Mouse (Mus musculus): ENCODE data around the gene Mepce. TPM values are rescaled to one million over a fixed set of nuclear protein-coding genes. Genes with fewer than 3 reads are reported as not detected.

The Mepce gene
- polyA plus RNA-seq, 3 experiments from 2014 or later: 13.1 to 32.7 (median 29.8) TPM

DNA sequence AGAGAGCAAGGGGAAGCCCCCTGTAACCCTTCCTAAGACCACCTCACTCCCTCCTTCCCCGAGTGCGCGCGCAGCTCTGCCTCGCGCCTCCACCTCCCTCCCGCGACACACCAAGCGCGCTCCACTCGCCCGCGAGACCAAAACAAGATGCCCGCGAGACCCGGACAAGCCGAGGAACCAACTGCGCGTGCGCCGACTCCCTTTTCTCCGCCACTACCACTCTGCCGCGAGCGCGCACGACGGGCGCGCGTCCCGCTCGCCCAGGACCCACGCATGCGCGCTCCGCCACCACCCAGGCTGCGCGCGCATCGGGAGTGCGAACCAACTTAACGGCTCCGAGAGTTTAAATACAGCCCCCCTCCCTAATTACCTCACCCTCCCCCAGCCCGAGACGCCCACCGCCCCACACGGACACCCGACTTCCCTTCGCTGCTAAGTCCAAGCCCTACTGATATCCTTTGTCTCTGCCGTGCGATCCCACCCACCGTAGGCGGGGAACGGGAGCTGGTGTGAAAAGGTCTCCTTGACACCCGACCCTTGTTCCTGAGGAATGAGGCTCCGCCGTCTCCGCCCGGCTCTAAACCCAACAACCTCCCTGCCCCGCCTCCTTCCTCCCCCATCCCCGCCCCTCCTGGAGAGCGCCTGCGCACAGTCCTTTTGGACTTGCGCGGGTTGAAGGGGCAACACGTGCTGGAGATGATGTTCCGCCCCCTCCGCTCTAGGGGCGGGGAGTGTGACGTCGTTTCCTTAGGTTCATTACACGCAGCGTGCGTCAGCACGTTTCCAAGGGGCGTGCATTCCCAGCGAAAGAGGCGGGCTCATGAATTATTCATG is 1.1 kb downstream of the Mepce start:
- ATAC-seq: peak; percentile 73

GRCm38 (mm10) chr5:137785164-137786031 is 2.1 kb downstream of the Mepce start:
- ATAC-seq: peak; percentile 1

DNA sequence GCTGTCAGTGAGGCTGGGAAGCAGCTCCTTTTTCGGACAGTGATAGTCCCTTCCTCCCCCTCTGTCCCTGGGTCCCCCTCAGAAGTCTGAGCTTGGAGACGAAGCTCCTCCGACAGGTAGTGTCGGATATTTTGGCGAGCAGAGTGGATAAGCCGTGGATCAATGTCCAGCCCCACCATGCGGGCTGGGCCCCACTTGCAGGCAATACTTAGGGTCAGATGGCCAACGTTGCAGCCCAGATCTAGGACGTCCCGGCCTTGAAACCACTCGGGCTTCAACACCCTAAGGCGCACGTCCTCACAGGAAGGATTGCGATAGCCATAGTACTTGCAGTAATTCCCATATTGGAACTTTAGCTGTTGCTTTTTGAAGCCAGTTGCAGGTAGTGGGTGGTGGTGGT is 2.9 kb downstream of the Mepce start:
- ATAC-seq: no peak

- ATAC-seq: no peak
Observed at GRCm38 (mm10) chr5:137783901-137784540, 3.4 kb downstream of the Mepce start.

DNA sequence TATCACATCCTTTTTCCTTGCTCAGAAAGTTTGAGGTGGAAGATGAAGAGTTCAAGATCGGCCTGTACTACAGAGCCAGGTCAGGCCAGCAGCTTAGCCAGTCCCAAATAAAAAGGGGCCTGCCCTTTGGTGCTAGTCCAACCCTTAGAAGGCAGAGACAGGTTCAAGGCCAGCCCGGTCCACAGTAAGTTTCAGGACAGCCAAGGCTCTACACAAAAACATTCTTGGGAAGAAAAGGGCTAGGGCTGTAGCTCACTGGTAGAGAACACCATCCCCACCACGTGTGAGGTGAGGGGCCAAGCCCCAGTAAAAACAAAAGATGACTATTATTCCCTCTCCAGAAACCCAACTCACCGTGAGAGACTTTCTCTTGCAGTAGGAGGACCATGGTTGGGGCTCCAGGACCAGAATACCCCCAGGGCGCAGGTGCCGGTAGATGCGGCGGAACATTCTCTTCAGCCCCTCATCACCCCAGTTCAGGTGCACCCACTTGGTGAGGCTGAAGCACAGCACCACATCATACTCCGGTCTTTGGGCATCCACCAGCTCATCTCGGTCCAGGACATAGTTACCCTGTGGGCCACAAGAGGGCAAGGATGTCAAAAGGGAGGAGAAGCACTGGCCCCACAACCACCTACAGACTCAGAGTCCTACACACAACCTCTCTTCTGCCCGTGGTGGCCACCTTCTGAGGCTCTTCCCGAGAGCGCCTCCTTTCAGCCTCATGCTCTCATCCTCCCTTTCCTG is 4.5 kb downstream of the Mepce start:
- no peak for ATAC-seq

DNA sequence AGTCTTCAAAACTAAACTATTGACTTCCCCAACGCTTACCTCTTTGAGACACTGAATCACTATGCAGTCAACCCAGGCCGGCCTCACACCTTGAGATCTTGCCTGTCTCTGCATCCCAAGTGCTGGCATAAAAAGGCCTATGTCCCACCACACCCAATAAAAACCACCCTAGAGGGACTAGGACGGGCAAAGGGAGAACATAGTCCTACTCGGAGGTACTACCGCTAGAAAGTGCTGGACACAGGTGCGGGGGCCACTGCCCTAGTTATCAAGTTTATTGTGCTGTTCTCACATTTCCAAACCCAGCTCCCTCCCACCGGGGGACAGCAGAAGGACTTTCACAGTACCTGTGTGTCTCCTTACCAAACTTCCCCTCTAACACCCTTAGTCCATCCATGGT is 5.8 kb downstream of the Mepce start:
- no peak for ATAC-seq

DNA sequence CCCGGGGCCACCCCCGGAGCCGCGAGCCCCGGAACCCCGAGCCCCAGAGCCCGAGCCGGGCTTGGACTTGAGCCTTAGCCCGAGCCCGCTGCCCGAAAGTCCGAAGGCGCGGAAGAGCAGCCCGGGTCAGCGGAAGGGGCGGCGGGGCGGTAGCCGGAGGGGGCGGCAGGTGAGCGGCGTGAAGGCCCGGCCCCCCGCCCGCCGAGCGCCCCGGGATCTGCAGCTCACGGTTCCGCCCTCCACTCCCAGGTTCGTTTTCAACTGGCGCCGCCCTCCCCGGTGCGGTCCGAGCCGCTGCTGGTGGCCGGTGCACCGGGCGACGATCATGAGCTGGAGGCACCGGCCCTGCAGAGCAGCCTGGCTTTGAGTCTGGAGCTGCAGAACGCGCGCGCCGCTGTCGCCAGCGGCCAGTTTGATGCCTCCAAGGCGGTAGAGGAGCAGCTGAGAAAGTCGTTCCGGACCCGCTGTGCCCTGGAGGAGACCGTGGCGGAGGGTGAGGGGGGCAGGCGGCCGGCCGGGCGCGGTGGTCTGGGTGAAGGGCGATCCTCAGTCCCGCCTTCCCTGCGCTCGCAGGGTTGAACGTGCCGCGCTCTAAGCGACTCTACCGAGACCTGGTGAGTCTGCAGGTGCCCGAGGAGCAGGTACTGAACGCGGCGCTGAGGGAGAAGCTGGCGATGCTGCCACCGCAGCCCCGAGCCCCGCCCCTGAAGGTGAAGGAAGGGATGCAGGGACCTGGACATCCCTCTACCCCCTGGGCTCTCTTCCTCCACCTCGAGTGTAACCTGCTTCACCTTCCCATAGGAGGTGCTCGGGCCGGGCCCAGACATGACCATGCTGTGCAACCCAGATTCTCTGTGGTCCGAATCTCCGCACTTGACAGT is 8.2 kb downstream of the Mepce start:
- peak; percentile 22 for ATAC-seq

DNA sequence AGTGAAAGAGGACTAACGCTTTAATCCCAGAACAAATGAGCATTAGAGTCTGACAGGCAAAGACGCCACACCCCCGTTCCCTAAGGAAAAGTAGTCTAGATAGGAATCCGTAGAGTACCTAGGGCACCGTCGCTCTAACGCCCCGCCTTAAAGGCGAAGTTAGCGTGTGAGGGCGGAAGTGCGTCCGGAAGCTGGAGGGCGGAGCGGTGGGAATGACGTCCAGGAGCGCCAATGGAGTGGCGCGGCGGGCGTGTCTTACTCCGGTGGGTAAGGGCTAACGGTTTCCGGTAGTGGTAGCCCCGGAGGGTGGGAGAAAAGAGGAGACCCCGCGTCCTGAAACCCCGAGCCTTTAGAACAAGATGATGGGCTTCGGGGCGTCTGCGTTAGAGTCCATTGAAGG is 8.8 kb downstream of the Mepce start, which contains the start of gene Ppp1r35:
Gene Ppp1r35, plus strand, starts transcription at position 215 of the 400 bp plus-strand sequence.
- peak; percentile 98 for ATAC-seq

DNA sequence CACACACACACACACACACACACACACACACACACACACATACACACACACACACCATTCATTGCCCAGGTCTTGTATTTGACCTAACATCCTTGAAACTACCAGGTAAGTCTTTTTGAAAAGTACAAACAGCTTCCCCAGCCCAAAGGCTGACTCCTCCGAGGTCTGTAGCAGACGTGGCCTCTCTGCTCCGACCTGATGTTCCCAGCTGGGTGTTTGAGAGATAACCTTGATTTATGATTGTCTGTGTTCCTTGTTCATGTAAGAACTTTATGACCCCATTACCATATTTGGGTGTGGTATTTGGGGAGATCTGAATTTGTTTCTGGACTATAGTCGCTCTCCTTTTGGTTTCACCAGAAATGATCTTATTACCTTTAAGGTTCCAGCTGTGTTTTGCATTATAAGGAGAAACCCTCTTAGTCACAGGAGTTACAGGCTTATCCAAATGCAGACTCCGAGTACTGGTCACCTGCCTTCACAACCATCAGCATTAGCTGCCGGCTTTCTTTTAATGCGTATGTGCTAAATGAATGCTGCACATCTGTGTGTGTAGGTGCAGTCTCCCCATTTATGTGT is 10.1 kb downstream of the Mepce start:
- ATAC-seq: no peak

DNA sequence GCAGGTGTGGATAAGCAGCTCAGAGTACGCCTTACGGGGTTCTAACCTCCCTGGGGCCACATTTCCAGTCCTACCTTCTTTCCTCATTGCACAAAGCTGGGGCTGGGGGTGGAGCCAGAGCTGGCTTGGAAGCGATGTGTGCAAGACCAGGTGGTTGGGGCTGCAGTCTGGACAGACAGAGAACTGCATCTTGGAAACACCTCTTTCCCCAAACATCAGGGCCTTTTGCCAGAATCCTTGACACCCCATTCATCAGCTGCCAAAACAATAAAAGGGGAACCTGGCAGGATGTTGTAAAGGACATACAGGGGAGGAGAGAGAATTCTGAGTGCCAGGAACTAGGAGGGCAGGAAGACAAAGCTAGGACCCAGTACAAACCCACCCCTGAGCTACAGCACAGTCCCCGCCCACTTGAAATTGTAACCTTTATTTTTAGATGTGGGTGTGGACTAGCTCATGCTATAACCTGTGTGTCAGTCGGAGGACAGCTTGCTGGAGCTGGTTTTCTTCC is 11.0 kb downstream of the Mepce start:
- ATAC-seq: no peak

- ATAC-seq: no peak
Observed at GRCm38 (mm10) chr5:137775587-137776290, 11.7 kb downstream of the Mepce start.

- no peak for ATAC-seq
Observed at GRCm38 (mm10) chr5:137772755-137773154, 14.7 kb downstream of the Mepce start.

- ATAC-seq: peak; percentile 73
Observed at GRCm38 (mm10) chr5:137770709-137771108, 16.7 kb downstream of the Mepce start.

- no peak for ATAC-seq
Observed at GRCm38 (mm10) chr5:137768475-137768874, 19.0 kb downstream of the Mepce start.

DNA sequence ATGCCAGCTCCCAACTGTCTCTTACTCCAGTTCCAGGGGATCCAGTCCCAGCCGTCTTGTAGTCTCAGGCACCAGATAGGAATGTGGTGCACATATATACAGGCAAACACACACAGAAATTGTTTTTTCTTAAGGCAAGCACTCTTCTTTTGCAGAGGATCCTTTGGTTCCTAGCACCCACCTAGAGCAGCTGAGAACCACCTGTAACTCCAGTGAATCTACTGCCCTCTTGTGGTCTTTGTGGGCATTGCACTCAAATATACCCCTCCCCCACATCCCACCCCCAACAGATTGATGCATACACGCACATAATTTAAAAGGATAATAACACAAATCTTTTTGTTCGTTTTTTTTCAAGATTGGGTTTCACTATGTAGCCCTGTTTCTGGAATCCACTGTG is 21.2 kb downstream of the Mepce start:
- peak; percentile 38 for ATAC-seq

- ATAC-seq: no peak
Observed at GRCm38 (mm10) chr5:137764609-137765340, 22.7 kb downstream of the Mepce start.

DNA sequence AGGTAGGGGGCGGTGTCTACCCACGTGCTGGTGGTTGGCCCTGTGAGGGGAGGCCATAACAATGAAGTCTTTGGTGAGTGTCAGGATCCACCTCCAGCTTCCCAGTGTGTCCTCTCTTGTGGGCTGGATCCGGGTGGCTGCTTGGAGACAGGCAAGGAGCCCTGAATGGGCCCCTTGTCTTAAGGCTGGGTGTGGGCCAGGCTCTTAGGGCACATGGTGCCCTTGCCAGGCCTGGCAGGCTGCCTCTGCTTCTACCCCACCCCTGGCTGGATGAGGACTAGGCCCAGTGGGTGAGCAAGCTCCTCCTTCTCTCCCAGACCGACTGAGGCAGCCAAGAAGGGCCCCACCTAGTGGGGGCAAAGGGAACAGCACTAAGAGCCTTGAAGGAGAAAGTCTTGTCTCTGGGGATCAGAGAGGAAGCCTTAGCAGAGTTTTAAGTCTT is 27.5 kb downstream of the Mepce start:
- peak; percentile 63 for ATAC-seq

GRCm38 (mm10) chr5:137758921-137759534 is 28.4 kb downstream of the Mepce start:
- ATAC-seq: no peak

- ATAC-seq: no peak
Observed at GRCm38 (mm10) chr5:137757887-137758286, 29.6 kb downstream of the Mepce start.

Measured in inflammation-experienced regulatory T-cells, adult 6 months (primary cell).